Mouse (Mus musculus): ENCODE results near the gene 1600014C10Rik.

GRCm38 (mm10) chr7:38179896-38180295 lies 3.1 kb upstream of the 1600014C10Rik start:
- TF ChIP-seq CTCF (IDR thresholded peaks at IDR 0.05; ENCODE audit: control insufficient read depth, insufficient read depth, insufficient read length) (no peak), USF1 (IDR thresholded peaks at IDR 0.05; ENCODE audit: low read depth) (no peak), MYOG (IDR thresholded peaks at IDR 0.05; ENCODE audit: control insufficient read depth, extremely low read depth, insufficient read length) (no peak)

Data from C2C12 (cell line).